ENCODE assay signal across 25 mouse cellular contexts in genomic region chr12:56538601-56539000, GRCm38 (mm10). TPM values are rescaled to one million over a fixed set of nuclear protein-coding genes. Genes with fewer than 3 reads are reported as not detected.
"Had no signal": no experiment of that assay in that cellular context is flagged by ENCODE, and none has a peak within 500 bp of the region (broad histone marks: within the 10 kb centered on the region; RNA-seq: fewer than 3 reads in every experiment).

No protein-coding gene starts in this region.

- H3K9me3 ChIP-seq: limb, embryonic 12.5 days; limb, embryonic 15.5 days; midbrain, embryonic 13.5 days; neural tube, embryonic 12.5 days; neural tube, embryonic 15.5 days had no signal

- H3K27ac ChIP-seq: limb, embryonic 12.5 days; limb, embryonic 15.5 days; liver, embryonic 14.5 days; midbrain, embryonic 13.5 days; neural tube, embryonic 12.5 days; neural tube, embryonic 15.5 days; stomach, postnatal 0 days had no signal

- DNase-seq: kidney, adult 18-20 months; kidney, adult 9 months; kidney, postnatal 14 days; kidney, postnatal 4 days; left cerebral cortex, postnatal 4 days; liver, postnatal 0 days; lung, postnatal 36 days; right cerebral cortex, adult 18-20 months; right cerebral cortex, postnatal 14 days; right cerebral cortex, postnatal 4 days; thymus, adult 2 months; thymus, postnatal 14 days; thymus, postnatal 4 days had no signal

- H3K9ac ChIP-seq: limb, embryonic 12.5 days; limb, embryonic 15.5 days; liver, embryonic 14.5 days; liver, postnatal 0 days; midbrain, embryonic 13.5 days; neural tube, embryonic 12.5 days; neural tube, embryonic 15.5 days had no signal

- H3K4me3 ChIP-seq: limb, embryonic 12.5 days; limb, embryonic 15.5 days; midbrain, embryonic 13.5 days; neural tube, embryonic 12.5 days; neural tube, embryonic 15.5 days had no signal

- ATAC-seq: intestine, embryonic 16.5 days; liver, postnatal 0 days; midbrain, embryonic 13.5 days had no signal

- H3K4me2 ChIP-seq: limb, embryonic 12.5 days; limb, embryonic 15.5 days; liver, embryonic 11.5 days; neural tube, embryonic 12.5 days; neural tube, embryonic 15.5 days had no signal

- H3K36me3 ChIP-seq: limb, embryonic 12.5 days; limb, embryonic 15.5 days; midbrain, embryonic 13.5 days; neural tube, embryonic 12.5 days; neural tube, embryonic 15.5 days had no signal

RNA-seq across cellular contexts. Expression of gene Nkx2-1, which starts 1.9 kb away (rescaled TPM):
- total RNA-seq: megakaryocyte progenitor cell, adult 5-6 weeks; megakaryocyte-erythroid progenitor cell, adult 5-6 weeks had no signal
- polyA plus RNA-seq: intestine, embryonic 16.5 days; limb, embryonic 12.5 days; limb, embryonic 15.5 days; liver, embryonic 11.5 days; liver, embryonic 14.5 days; liver, postnatal 0 days; neural tube, embryonic 12.5 days; neural tube, embryonic 15.5 days; stomach, embryonic 14.5 days; stomach, postnatal 0 days had no signal
